Mouse (Mus musculus) cortical plate, adult 2 months (tissue): ENCODE data around the gene Mrpl2.

ENCODE experiments used
- CTCF ChIP-seq: fragments of 200-500 bp; IDR thresholded peaks from 2 replicates; pipeline ENCODE4 v1.5.1; 2011; ENCODE audit warnings: mild to moderate bottlenecking, control low read depth, low read length; ENCODE audit not compliant: insufficient read depth; ENCODE audit errors: extremely low read depth
- POLR2A ChIP-seq: fragments of 200-500 bp; IDR thresholded peaks from 2 replicates; pipeline ENCODE4 v1.6.1; 2011; ENCODE audit warnings: mild to moderate bottlenecking, low read length, control low read depth; ENCODE audit not compliant: insufficient read depth; ENCODE audit errors: extremely low read depth

GRCm38 (mm10) chr17:46685913-46686312 is 39.9 kb downstream of the Mrpl2 start:
- TF ChIP-seq POLR2A: no peak
- TF ChIP-seq CTCF: no peak
